Mouse (Mus musculus): ENCODE data around the gene Snx18.
A peak's percentile ranks its signal among the peaks of the same experiment; 100 is the strongest.

Gene Snx18

GRCm38 (mm10) chr13:113596821-113597541 lies 21.4 kb downstream of the Snx18 start:
- no peak for DNase-seq (ENCODE audit: low read depth)

- no peak for DNase-seq (ENCODE audit: low read depth)
Measured at GRCm38 (mm10) chr13:113595987-113596386, 22.4 kb downstream of the Snx18 start.

GRCm38 (mm10) chr13:113595219-113595618 lies 23.1 kb downstream of the Snx18 start:
- DNase-seq (ENCODE audit: low read depth), result no peak

DNA sequence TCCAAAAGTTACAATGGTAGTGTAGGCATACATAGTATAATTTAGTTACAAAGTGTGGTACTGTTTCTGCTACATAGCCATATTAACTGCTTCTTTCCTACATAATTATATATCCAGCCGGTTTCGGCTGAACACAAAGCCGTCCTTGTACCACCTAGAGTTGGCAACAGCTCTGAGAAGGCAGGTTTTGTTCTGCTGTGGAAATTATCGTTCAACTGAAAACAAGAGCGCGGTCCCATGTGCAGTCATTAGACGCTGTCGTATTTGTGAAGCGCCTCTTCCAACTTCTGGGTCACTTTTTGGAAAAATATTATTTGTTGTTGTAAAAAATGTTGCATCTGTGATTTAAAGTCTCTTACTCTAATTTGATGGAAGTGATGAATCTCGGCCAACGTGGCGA lies 24.0 kb downstream of the Snx18 start:
- no peak for DNase-seq (ENCODE audit: low read depth)

DNA sequence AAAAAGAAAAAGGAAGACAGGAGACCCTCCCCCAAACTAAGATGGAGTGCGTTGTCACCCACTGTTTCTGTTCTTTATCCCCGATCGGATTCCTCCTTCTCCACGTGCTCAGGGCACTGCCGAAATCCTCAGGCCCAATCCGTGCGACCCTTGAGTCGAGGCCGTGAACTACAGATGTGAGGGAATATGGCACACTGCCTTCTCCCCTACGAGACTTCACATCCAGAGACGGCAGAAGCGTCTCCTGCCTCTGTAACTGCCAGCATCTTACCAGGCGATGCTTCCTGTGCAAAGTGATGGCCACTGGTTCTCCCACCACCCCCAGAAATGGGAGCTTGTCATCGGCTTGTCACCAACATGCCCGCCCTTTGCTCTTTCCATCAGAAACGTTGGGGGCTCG lies 24.7 kb downstream of the Snx18 start:
- no peak for DNase-seq (ENCODE audit: low read depth)

DNA sequence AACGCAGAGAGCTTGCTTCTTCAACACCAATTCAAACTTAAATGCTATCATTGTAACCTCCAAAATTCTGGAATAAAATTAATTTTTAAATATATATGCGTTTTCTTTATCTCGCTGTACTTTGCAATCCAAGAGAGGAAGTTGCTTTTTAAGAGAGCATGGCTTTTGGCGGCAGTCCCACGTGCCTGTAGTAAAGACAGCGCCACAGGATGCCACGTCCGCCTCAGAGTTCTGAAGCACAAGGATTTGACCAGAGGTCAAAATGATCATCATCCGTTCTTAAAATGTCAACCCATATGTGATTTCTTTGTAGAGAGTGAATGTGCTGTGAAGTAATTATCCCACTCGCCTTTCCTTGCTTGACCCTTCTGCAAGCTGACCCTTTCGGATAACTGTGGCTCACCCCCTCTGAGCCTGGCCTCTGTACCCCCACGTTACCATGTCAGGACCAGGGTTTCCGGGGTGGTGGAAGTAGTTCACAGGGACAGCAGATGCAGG lies 25.6 kb downstream of the Snx18 start:
- DNase-seq (ENCODE audit: low read depth), result no peak

DNA sequence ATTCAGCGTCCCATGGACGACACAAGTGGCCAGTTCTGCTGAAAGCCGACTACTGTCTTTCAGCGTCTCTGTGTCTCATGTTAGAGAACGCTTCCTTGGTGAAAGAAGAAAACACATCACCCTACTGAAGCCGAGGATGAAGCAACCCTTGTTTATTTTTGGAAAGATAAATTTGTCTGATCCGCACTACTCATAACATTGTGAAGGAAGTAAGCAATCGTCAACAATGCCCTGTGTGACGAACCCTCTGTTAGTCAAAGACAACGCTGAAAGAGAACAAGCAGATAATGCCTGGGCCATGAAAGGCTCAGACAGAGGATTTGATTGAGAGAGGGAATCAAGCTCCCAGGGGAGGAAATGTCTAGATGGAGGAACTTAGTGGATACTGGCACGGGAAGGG lies 27.0 kb downstream of the Snx18 start:
- no peak for DNase-seq (ENCODE audit: low read depth)

- DNase-seq (ENCODE audit: low read depth), result no peak
Measured at GRCm38 (mm10) chr13:113590216-113590615, 28.1 kb downstream of the Snx18 start.

GRCm38 (mm10) chr13:113589499-113589898 lies 28.9 kb downstream of the Snx18 start:
- DNase-seq (ENCODE audit: low read depth), result no peak

DNA sequence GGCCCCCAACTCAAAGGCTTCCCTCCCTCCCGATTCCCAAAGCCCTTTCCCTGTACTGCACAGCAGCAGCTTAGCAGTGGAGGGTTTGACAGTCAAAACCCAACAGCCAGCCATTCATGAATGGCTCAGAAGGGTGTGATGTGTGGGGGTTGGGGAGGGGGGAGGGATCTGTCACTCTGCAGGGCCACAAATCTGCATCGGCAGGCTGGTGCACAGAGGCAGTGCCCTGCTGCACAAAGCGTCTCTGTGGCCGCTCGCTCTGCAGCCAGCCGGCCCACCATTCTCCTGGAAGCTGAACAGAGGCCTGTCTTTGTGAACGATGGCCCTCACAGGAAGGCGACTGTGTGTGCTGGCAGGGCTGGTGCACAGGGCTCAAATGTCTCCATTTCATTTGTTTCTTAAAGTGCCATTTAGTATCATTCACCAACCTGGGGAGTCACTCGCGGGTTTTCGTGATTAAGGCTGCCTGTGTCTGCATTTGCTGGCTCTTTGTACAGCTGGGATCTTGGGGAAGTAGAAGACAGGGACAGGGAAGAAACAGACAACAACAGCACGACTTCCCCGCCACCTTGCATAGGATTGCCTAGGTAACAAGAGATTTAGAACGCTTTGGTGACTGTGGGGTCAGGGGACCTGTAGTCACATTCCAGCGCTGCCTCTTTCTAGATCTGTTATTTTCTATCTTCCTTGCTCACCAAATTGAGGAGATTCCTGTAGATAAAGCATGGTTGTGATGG lies 31.0 kb downstream of the Snx18 start:
- no peak for DNase-seq (ENCODE audit: low read depth)

DNA sequence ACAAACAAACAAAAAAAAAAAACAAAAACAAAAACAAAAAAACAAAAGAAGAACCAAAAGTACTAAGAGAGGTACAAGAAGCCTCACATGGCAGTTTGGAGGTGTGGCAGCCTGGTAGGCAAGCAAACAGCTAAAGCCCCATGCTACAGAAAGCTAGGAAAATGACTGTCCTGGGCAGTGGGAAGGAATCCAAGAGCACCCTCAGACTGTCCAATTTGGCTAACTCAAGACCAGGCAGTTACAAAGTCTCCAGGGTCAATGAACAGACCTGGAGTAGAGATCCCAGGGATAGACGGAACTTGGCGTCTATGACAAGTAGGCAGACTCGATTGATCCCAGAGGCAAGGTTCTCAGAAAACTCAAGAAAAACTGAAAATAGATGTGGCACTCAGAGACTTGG lies 32.8 kb downstream of the Snx18 start:
- DNase-seq (ENCODE audit: low read depth), result no peak

- DNase-seq (ENCODE audit: low read depth), result no peak
Measured at GRCm38 (mm10) chr13:113584431-113584830, 33.9 kb downstream of the Snx18 start.

GRCm38 (mm10) chr13:113583563-113583962 lies 34.8 kb downstream of the Snx18 start:
- no peak for DNase-seq (ENCODE audit: low read depth)

DNA sequence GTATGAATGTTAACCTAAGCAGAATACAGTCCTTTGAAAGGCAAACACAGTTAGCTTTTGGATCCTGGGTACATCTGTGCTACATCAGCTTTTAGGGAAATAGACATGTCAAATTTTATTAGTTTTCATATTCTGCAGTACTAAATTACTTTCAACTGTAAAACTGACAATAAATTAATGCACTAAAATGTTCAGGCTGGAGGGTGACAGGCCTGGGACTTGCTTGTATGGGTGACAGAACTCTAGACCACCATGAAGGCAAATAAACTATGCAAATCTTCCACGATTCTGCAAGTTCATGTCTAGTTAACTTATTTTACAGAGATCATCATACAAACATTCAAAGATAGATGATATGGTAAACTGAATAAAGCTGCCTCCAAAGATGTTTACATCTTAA lies 36.3 kb downstream of the Snx18 start:
- DNase-seq (ENCODE audit: low read depth), result no peak

- no peak for DNase-seq (ENCODE audit: low read depth)
Measured at GRCm38 (mm10) chr13:113581436-113581835, 36.9 kb downstream of the Snx18 start.

DNA sequence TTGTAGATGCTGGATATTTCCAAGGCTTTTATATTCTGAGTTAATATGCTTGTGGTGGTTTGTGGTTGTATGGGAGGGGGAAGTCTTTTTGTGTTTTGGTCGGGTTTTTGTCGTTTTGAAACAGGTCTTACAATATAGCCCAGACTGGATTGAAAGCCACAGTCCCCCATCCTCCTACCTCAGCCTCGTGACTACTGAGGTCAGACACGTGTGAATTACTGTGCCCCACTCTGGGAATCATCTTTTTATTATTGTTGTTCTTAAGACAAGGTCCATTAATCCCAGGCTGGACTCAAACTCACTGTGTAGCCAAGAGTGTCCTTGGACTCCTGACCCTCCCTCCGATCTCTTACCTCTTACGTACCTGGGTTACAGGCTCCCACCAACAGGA lies 38.0 kb downstream of the Snx18 start:
- DNase-seq (ENCODE audit: low read depth), result no peak

- no peak for DNase-seq (ENCODE audit: low read depth)
Measured at GRCm38 (mm10) chr13:113579788-113580399, 38.5 kb downstream of the Snx18 start.

- DNase-seq (ENCODE audit: low read depth), result no peak
Measured at GRCm38 (mm10) chr13:113574232-113574631, 44.1 kb downstream of the Snx18 start.

- no peak for DNase-seq (ENCODE audit: low read depth)
Measured at GRCm38 (mm10) chr13:113573377-113573776, 45.0 kb downstream of the Snx18 start.

DNA sequence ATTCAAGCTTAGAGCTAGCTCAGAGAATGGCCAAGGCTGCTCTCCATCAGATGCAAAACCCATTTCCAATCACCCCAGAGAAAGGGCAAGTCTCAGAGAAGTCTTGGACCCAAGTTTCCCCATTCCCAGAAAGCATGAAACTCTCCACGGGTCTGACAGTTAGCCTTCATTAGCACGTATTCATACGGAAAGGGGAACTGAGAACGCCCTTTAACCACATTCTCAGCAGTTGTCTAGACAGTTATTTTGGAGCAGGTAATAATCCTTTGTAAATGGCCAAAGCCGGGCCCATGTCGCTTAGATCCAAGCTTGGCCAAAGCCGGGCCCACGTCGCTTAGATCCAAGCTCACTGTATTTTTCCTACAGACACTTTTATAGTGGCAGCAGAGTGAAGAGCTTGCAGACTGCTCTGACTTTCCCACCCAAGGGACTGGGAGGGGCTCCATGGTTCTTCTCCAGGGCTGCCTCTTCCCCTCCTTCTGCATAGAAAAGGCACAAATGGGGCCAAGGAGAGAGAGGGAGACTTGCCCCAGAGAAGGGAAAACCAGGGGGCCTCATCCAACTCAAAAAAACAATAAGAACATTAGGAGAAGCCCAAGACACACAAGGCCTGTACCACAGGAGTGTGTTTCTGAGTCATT lies 46.2 kb downstream of the Snx18 start:
- DNase-seq (ENCODE audit: low read depth), result peak; percentile 22

DNA sequence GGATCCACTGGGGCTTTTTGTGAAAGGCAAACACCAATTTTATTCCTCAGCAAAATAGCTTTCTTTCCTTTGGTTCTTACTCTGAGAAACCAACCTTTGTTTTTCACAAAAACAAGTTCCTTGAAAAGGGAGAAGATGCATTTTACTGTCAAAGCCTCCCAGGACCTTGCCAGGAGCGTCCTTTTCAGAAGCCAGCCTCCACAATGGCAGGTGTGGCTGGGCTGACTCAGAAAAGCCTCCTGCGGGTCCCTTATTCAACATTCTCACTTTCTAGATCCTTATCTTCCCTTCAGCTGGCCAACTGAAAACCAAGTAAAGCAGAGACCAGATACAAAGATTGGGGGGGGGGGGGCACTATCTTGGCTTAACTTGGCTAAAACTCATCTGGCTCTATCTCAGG lies 48.8 kb downstream of the Snx18 start:
- DNase-seq (ENCODE audit: low read depth), result no peak

- DNase-seq (ENCODE audit: low read depth), result no peak
Measured at GRCm38 (mm10) chr13:113566951-113567350, 51.4 kb downstream of the Snx18 start.

- no peak for DNase-seq (ENCODE audit: low read depth)
Measured at GRCm38 (mm10) chr13:113566411-113566810, 52.0 kb downstream of the Snx18 start.
